Mouse (Mus musculus) hindbrain, embryonic 11.5 days (tissue): ENCODE results near the gene Lrrc46. TPM values are rescaled to one million over a fixed set of nuclear protein-coding genes. Genes with fewer than 3 reads are reported as not detected.

Experiments
- ATAC-seq: fragments of 200-750 bp; cut with Nextera tagmentation; 2 replicates; pipeline ENCODE4 v1.8.0; 2017; ENCODE audit warnings: mild to moderate bottlenecking, moderate TSS enrichment, moderate library complexity; ENCODE audit not compliant: low FRiP score
- DNase-seq: peaks from one replicate; pipeline ENCODE4 v3.0.0-alpha.2; 2015; ENCODE audit warnings: low spot score
- H3K27ac ChIP-seq: fragments of 300-500 bp; sonication (generic); 2 replicates; pipeline ENCODE4 v1.5.1; 2014; ENCODE audit warnings: mild to moderate bottlenecking, low read depth, low read length
- H3K27me3 ChIP-seq: fragments of 300-500 bp; sonication (generic); 2 replicates; pipeline ENCODE4 v1.6.1; 2014; ENCODE audit warnings: mild to moderate bottlenecking, low read length, moderate library complexity, mixed read lengths; ENCODE audit not compliant: control insufficient read depth, insufficient read depth
- H3K36me3 ChIP-seq: fragments of 300-500 bp; sonication (generic); 2 replicates; pipeline ENCODE4 v1.6.1; 2014; ENCODE audit warnings: mild to moderate bottlenecking, low read length, moderate library complexity, mixed read lengths; ENCODE audit not compliant: control insufficient read depth, insufficient read depth
- H3K4me1 ChIP-seq: fragments of 300-500 bp; sonication (generic); replicated peaks from 2 replicates; pipeline ENCODE4 v1.6.1; 2014; ENCODE audit warnings: low read length, mixed read lengths; ENCODE audit not compliant: control insufficient read depth, insufficient read depth
- H3K4me2 ChIP-seq: fragments of 300-500 bp; sonication (generic); replicated peaks from 2 replicates; pipeline ENCODE4 v1.6.1; 2014; ENCODE audit warnings: mild to moderate bottlenecking, low read depth, low read length
- H3K4me3 ChIP-seq: fragments of 300-500 bp; sonication (generic); 2 replicates; pipeline ENCODE4 v1.5.1; 2014; ENCODE audit warnings: low read depth, low read length
- H3K9ac ChIP-seq: fragments of 300-500 bp; sonication (generic); 2 replicates; pipeline ENCODE4 v1.6.1; 2014; ENCODE audit warnings: low read depth, low read length
- H3K9me3 ChIP-seq: fragments of 300-500 bp; sonication (generic); 2 replicates; pipeline ENCODE4 v1.6.1; 2016; ENCODE audit warnings: low read length; ENCODE audit not compliant: control insufficient read depth
- WGBS: fragments of 180-500 bp; shearing (Covaris S2); extraction: QIAGEN DNeasy Blood & Tissue Kit; methylation state at CpG from one replicate; pipeline ENCODE4 v1.1.7; 2014; 5-methylcytosine and 5-hydroxymethylcytosine counted together
- polyA plus RNA-seq: library from polyadenylated mRNA; unstranded; fragments of >200 nt; fragmentation: Nextera tagmentation; extraction: Ambion mirVana; gene quantifications from 2 replicates; pipeline ENCODE4 v1.2.1, GENCODE M21; 2014

Lrrc46 gene
- polyA plus RNA-seq, 1 experiment from 2014 or later: 5.3 TPM

GRCm38 (mm10) chr11:97052219-97052646, 11.0 kb upstream of the Lrrc46 start:
- Histone ChIP-seq H3K4me2 (no peak overlapping the region), H3K36me3 (no peaks in the 10 kb centered on the region), H3K4me3 (no peak overlapping the region), H3K9me3 (no peaks in the 10 kb centered on the region), H3K9ac (no peak overlapping the region), H3K27ac (no peak overlapping the region), H3K27me3 (no peaks in the 10 kb centered on the region), H3K4me1 (peaks cover 6% of the 10 kb centered on the region)
- WGBS: 21% methylated on average over 11 of the region's 11 CpGs
- ATAC-seq (no peak), DNase-seq (no peak)

- no peaks in the 10 kb centered on the region for H3K9me3 ChIP-seq
- peaks cover 6% of the 10 kb centered on the region for H3K4me1 ChIP-seq
- H3K36me3 ChIP-seq: no peaks in the 10 kb centered on the region
- ATAC-seq (0 out of 2 replicates have a peak, but pooled peaks have one; percentile 19), DNase-seq (peak; percentile 16)
- peak overlapping the region; percentile 52 for H3K4me3 ChIP-seq
- peak overlapping the region; percentile 65 for H3K4me2 ChIP-seq
- no peak overlapping the region for H3K27ac ChIP-seq
- WGBS: 29% methylated on average over 13 of the region's 13 CpGs
- H3K27me3 ChIP-seq: no peaks in the 10 kb centered on the region
- H3K9ac ChIP-seq: peak overlapping the region; percentile 60
These were observed 9.9 kb upstream of the Lrrc46 start for GRCm38 (mm10) chr11:97050944-97051586.

GRCm38 (mm10) chr11:97050216-97050943, 9.2 kb upstream of the Lrrc46 start, which contains the start of gene Osbpl7:
TSS of gene Osbpl7 (plus strand) at chr11:97050628.
- DNase-seq: peak; percentile 72
- Histone ChIP-seq H3K9me3 (no peaks in the 10 kb centered on the region), H3K4me1 (peaks cover 6% of the 10 kb centered on the region), H3K9ac (peak within 1 kb of the TSS; percentile 60), H3K27me3 (no peaks in the 10 kb centered on the region), H3K27ac (no peak within 1 kb of the TSS), H3K36me3 (no peaks in the 10 kb centered on the region), H3K4me2 (peak within 1 kb of the TSS; percentile 65), H3K4me3 (peak within 1 kb of the TSS; percentile 52)
- WGBS: 9% methylated on average over 18 of the region's 18 CpGs
- peak; percentile 76 for ATAC-seq

DNA sequence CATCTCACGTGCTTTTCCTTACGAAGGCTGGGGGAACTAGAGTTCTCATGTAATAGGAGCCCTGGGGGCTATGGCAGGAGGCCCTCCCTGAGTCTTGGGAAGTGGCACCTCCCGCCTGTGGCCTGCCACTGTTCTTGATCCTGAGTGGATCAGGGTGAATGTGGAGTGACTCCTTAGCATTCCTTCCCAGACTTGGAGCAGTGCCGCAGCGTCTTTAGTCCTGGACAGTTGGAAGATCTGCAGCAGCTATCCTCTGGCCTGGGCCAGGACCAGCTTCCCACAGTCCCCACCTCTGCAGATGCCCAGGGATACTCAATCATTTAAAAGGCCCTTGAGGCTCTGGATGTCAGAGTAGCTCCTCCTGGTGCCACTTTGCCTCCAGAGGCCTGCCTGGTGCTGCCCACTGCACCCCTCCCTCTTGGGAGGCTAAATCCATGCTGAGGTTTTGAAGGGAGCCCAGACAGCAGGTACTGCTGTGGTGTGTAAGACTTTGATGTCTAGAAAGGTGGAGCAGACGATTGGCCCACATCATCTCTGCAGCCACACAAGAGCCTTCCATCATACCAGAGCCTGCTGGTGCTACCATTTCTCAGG, 8.4 kb upstream of the Lrrc46 start:
- Histone ChIP-seq H3K4me1 (peaks cover 6% of the 10 kb centered on the region), H3K36me3 (no peaks in the 10 kb centered on the region), H3K4me2 (no peak overlapping the region), H3K27ac (no peak overlapping the region), H3K27me3 (no peaks in the 10 kb centered on the region), H3K9me3 (no peaks in the 10 kb centered on the region), H3K4me3 (no peak overlapping the region), H3K9ac (no peak overlapping the region)
- DNase-seq: no peak
- WGBS: 87% methylated on average over 6 of the region's 6 CpGs
- no peak for ATAC-seq

- no peak overlapping the region for H3K27ac ChIP-seq
- H3K27me3 ChIP-seq: no peaks in the 10 kb centered on the region
- no peak overlapping the region for H3K4me2 ChIP-seq
- ATAC-seq (no peak), DNase-seq (no peak)
- no peaks in the 10 kb centered on the region for H3K9me3 ChIP-seq
- H3K36me3 ChIP-seq: no peaks in the 10 kb centered on the region
- no peak overlapping the region for H3K9ac ChIP-seq
- H3K4me3 ChIP-seq: no peak overlapping the region
- peaks cover 6% of the 10 kb centered on the region for H3K4me1 ChIP-seq
- WGBS: 86% methylated on average over 8 of the region's 8 CpGs
These were observed 7.0 kb upstream of the Lrrc46 start for GRCm38 (mm10) chr11:97048090-97048650.

DNA sequence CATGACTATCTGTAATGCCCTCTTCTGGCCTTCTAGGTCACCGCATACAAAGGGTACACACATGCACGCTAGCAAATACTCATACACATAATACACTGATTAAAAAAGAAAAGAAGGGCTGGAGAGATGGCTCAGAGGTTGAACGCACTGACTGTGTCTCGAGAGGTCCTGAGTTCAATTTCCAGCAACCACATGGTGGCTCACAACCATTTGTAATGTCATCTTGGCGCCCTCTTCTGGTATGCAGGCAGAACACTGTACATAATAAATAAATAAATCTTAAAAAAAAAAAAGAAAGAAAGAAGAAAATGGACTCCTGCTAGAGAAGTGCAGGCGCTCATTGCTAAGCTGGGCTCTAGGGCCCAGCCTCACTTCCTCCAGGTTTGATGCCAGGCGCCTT, 4.7 kb upstream of the Lrrc46 start:
- WGBS: 80% methylated on average over 7 of the region's 7 CpGs
- no peak overlapping the region for H3K27ac ChIP-seq
- no peak overlapping the region for H3K4me3 ChIP-seq
- no peaks in the 10 kb centered on the region for H3K36me3 ChIP-seq
- no peak for DNase-seq
- no peaks in the 10 kb centered on the region for H3K27me3 ChIP-seq
- ATAC-seq: no peak
- H3K4me2 ChIP-seq: no peak overlapping the region
- H3K9ac ChIP-seq: no peak overlapping the region
- no peaks in the 10 kb centered on the region; the same call in 1 of the 2 replicates for H3K4me1 ChIP-seq
- H3K9me3 ChIP-seq: no peaks in the 10 kb centered on the region

GRCm38 (mm10) chr11:97044902-97045301, 3.7 kb upstream of the Lrrc46 start:
- Histone ChIP-seq H3K4me2 (no peak overlapping the region), H3K9me3 (no peaks in the 10 kb centered on the region), H3K4me1 (no peaks in the 10 kb centered on the region; the same call in 1 of the 2 replicates), H3K9ac (no peak overlapping the region), H3K4me3 (no peak overlapping the region), H3K27me3 (no peaks in the 10 kb centered on the region), H3K36me3 (no peaks in the 10 kb centered on the region), H3K27ac (no peak overlapping the region)
- WGBS: 95% methylated on average over 8 of the region's 8 CpGs
- no peak for DNase-seq
- no peak for ATAC-seq

GRCm38 (mm10) chr11:97040301-97041021, 746 bp downstream of the Lrrc46 start:
- no peak for DNase-seq
- H3K27me3 ChIP-seq: no peaks in the 10 kb centered on the region
- 45% methylated on average over 12 of the region's 12 CpGs for WGBS
- H3K36me3 ChIP-seq: no peaks in the 10 kb centered on the region
- no peaks in the 10 kb centered on the region for H3K9me3 ChIP-seq
- peak overlapping the region; percentile 83; the same call in 1 of the 2 replicates for H3K4me3 ChIP-seq
- ATAC-seq: no peak
- H3K9ac ChIP-seq: peak overlapping the region; percentile 52; the same call in 1 of the 2 replicates
- H3K4me2 ChIP-seq: peak overlapping the region; percentile 63
- H3K4me1 ChIP-seq: no peaks in the 10 kb centered on the region; the same call in 1 of the 2 replicates
- H3K27ac ChIP-seq: no peak overlapping the region
